ENCODE assay signal across 25 mouse cellular contexts in genomic region chr4:119843294-119843693, GRCm38 (mm10).
DNase-seq lines count a peak whose midpoint lies in the region; ATAC-seq and TF ChIP-seq lines count a peak whose summit lies in the region.
"Had no signal": no experiment of that assay in that cellular context is flagged by ENCODE, and none has a peak within 500 bp of the region (broad histone marks: within the 10 kb centered on the region; RNA-seq: fewer than 3 reads in every experiment).

No protein-coding gene starts in this region.

- TF ChIP-seq EP300 in heart, adult 2 months (IDR thresholded peaks at IDR 0.05; ENCODE audit: insufficient read depth, low read depth, low read length), result no peak

- TF ChIP-seq POLR2A in heart, adult 2 months (IDR thresholded peaks at IDR 0.05; ENCODE audit: insufficient read depth, low read depth, low read length), result no peak

- H3K4me2 ChIP-seq in heart, embryonic 11.5 days, result no peak overlapping the region
- H3K4me2 ChIP-seq in stomach, embryonic 16.5 days (ENCODE audit: low read depth, low read length), result no peak overlapping the region
- H3K4me2 ChIP-seq: embryonic facial prominence, embryonic 15.5 days; heart, embryonic 12.5 days; limb, embryonic 13.5 days; liver, embryonic 12.5 days; midbrain, embryonic 11.5 days; neural tube, embryonic 15.5 days had no signal

- no peaks in the 10 kb centered on the region for H3K9me3 ChIP-seq in heart, embryonic 11.5 days (replicated peaks; ENCODE audit: control insufficient read depth, low read length)
- no peaks in the 10 kb centered on the region for H3K9me3 ChIP-seq in megakaryocyte, embryonic 14.5 days
- no peaks in the 10 kb centered on the region for H3K9me3 ChIP-seq in stomach, embryonic 16.5 days (replicated peaks; ENCODE audit: control insufficient read depth, low read length)
- H3K9me3 ChIP-seq: embryonic facial prominence, embryonic 15.5 days; heart, embryonic 12.5 days; hindbrain, embryonic 10.5 days; limb, embryonic 13.5 days; liver, embryonic 12.5 days; neural tube, embryonic 15.5 days had no signal

- H3K27me3 ChIP-seq in heart, adult 2 months (ENCODE audit: control insufficient read depth, insufficient read depth, low read length), result no peaks in the 10 kb centered on the region
- no peaks in the 10 kb centered on the region for H3K27me3 ChIP-seq in heart, embryonic 11.5 days (ENCODE audit: control insufficient read depth, insufficient read depth, low read length)
- no peaks in the 10 kb centered on the region for H3K27me3 ChIP-seq in megakaryocyte, embryonic 14.5 days (replicated peaks)
- H3K27me3 ChIP-seq in stomach, embryonic 16.5 days (ENCODE audit: control insufficient read depth, insufficient read depth, low read length), result no peaks in the 10 kb centered on the region
- H3K27me3 ChIP-seq: embryonic facial prominence, embryonic 15.5 days; heart, embryonic 12.5 days; limb, embryonic 13.5 days; liver, embryonic 12.5 days; neural tube, embryonic 15.5 days had no signal

- TF ChIP-seq CTCF in heart, adult 2 months (IDR thresholded peaks at IDR 0.05), result no peak

- 53% methylated on average over 3 of the region's 3 CpGs for WGBS in heart, adult 2 months
- 44% methylated on average over 3 of the region's 3 CpGs for WGBS in heart, embryonic 11.5 days (ENCODE audit: insufficient replicate concordance)
- 45% methylated on average over 3 of the region's 3 CpGs for WGBS in stomach, embryonic 16.5 days

- H3K4me3 ChIP-seq in heart, adult 2 months, result no peak overlapping the region
- H3K4me3 ChIP-seq in heart, embryonic 11.5 days (ENCODE audit: low read depth, low read length), result no peak overlapping the region
- peak overlapping the region; percentile 15 for H3K4me3 ChIP-seq in megakaryocyte, embryonic 14.5 days (replicated peaks)
- H3K4me3 ChIP-seq in stomach, embryonic 16.5 days (replicated peaks; ENCODE audit: low read length), result no peak overlapping the region
- H3K4me3 ChIP-seq: embryonic facial prominence, embryonic 15.5 days; heart, embryonic 12.5 days; hindbrain, embryonic 10.5 days; limb, embryonic 13.5 days; liver, embryonic 12.5 days; neural tube, embryonic 15.5 days had no signal

- H3K79me2 ChIP-seq in heart, adult 2 months (replicated peaks; ENCODE audit: control insufficient read depth, insufficient read depth, low read length), result no peaks in the 10 kb centered on the region

- H3K27ac ChIP-seq in heart, adult 2 months, result peak overlapping the region; percentile 38
- no peak overlapping the region for H3K27ac ChIP-seq in heart, embryonic 11.5 days (ENCODE audit: low read depth, low read length)
- peak overlapping the region; percentile 89; the same call in 1 of the 2 replicates for H3K27ac ChIP-seq in stomach, embryonic 16.5 days (ENCODE audit: low read length)
- H3K27ac ChIP-seq: embryonic facial prominence, embryonic 15.5 days; hindbrain, embryonic 10.5 days; hindbrain, postnatal 0 days; limb, embryonic 13.5 days; liver, embryonic 12.5 days; neural tube, embryonic 15.5 days had no signal

- ATAC-seq in heart, embryonic 11.5 days (replicated peaks; ENCODE audit: insufficient number of reproducible peaks, low FRiP score, low TSS enrichment), result no peak
- no peak for ATAC-seq in megakaryocyte, adult 5-6 weeks (ENCODE audit: poor library complexity, severe bottlenecking)
- no peak for ATAC-seq in stomach, embryonic 16.5 days (ENCODE audit: insufficient read depth, low FRiP score)
- ATAC-seq: activated CD4-positive, CD25-positive, alpha-beta regulatory T cell, adult 4 months; forebrain, embryonic 14.5 days; hindbrain, postnatal 0 days; intestine, embryonic 16.5 days; liver, embryonic 12.5 days had no signal

- intact Hi-C loops in heart, adult 2 months (cut with DNase I), result no loop called here

- no peak overlapping the region for H3K9ac ChIP-seq in heart, adult 2 months (ENCODE audit: low read depth, low read length)
- no peak overlapping the region for H3K9ac ChIP-seq in heart, embryonic 11.5 days (ENCODE audit: low read depth, low read length)
- H3K9ac ChIP-seq in stomach, embryonic 16.5 days (ENCODE audit: low read length), result no peak overlapping the region
- H3K9ac ChIP-seq: embryonic facial prominence, embryonic 15.5 days; heart, embryonic 12.5 days; limb, embryonic 13.5 days; liver, embryonic 12.5 days; neural tube, embryonic 15.5 days had no signal

- no peak for DNase-seq in heart, adult 2 months
- peak; percentile 32 for DNase-seq in lung, postnatal 25 days (ENCODE audit: low spot score)
- DNase-seq in cerebellum, adult 18-20 months, result no peak
- DNase-seq in thymus, postnatal 14 days, result no peak
- DNase-seq: adrenal gland, postnatal 10 days; cerebellum, adult 9-10 months; gastrocnemius, postnatal 25 days; heart, postnatal 10 days; kidney, postnatal 25 days; thymus, postnatal 36 days had no signal

- H3K4me1 ChIP-seq in heart, adult 2 months (ENCODE audit: control insufficient read depth, insufficient read depth, low read length), result peaks cover 6% of the 10 kb centered on the region
- peaks cover 5% of the 10 kb centered on the region for H3K4me1 ChIP-seq in heart, embryonic 11.5 days (ENCODE audit: control insufficient read depth, insufficient read depth, low read length)
- peaks cover 77% of the 10 kb centered on the region for H3K4me1 ChIP-seq in megakaryocyte, embryonic 14.5 days
- 0 out of 2 replicates have a peak, but pooled peaks cover 3% of the 10 kb centered on the region for H3K4me1 ChIP-seq in stomach, embryonic 16.5 days (ENCODE audit: control insufficient read depth, insufficient read depth, low read length)
- H3K4me1 ChIP-seq: embryonic facial prominence, embryonic 15.5 days; limb, embryonic 13.5 days; neural tube, embryonic 15.5 days had no signal

- H3K36me3 ChIP-seq in heart, adult 2 months (ENCODE audit: control insufficient read depth, insufficient read depth, low read length), result no peaks in the 10 kb centered on the region
- no peaks in the 10 kb centered on the region for H3K36me3 ChIP-seq in heart, embryonic 11.5 days (ENCODE audit: control insufficient read depth, insufficient read depth, low read length)
- H3K36me3 ChIP-seq in megakaryocyte, embryonic 14.5 days (replicated peaks; ENCODE audit: low read length), result peaks cover 16% of the 10 kb centered on the region
- no peaks in the 10 kb centered on the region for H3K36me3 ChIP-seq in stomach, embryonic 16.5 days (ENCODE audit: control insufficient read depth, insufficient read depth, low read length)
- H3K36me3 ChIP-seq: embryonic facial prominence, embryonic 15.5 days; heart, embryonic 12.5 days; hindbrain, embryonic 10.5 days; limb, embryonic 13.5 days; liver, embryonic 12.5 days; neural tube, embryonic 15.5 days had no signal
